Mouse (Mus musculus): Measurements from ENCODE around the gene Mansc4.

The Mansc4 gene

DNA sequence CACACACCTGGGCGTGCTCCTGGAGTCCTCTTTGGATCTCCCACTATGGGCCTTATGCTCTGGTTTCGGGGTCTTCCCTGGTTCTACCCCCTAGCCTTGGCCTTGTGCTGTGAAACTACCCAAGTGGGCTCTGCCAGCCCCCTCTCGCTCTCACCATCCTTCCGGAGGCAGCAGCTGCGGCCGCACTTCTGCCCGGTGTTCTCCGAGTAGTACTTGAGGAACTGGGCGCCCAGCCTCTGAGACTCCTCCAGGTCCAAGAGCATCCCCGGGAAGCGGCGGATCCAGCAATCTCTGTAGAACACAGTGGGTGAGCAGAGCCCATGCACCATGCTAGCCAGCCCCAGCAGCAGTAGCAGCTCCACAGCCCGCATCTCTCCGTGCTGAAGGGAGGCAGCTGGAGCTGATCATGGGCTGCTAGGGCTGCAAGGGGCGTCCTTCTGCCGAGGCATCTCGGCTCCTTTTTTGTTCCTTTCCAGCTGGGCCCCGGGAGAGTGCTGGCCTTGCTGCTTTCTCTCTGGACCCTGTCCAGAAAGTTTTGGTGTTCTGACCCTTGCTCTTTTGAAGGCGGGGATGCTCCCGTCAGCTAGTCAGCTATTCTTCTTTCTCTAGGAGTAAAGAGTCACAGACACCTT lies at the start of gene Mansc4:
Gene Mansc4, minus strand, starts transcription at position 439 of the 632 bp plus-strand sequence.
- DNase-seq, result peak; percentile 30

DNA sequence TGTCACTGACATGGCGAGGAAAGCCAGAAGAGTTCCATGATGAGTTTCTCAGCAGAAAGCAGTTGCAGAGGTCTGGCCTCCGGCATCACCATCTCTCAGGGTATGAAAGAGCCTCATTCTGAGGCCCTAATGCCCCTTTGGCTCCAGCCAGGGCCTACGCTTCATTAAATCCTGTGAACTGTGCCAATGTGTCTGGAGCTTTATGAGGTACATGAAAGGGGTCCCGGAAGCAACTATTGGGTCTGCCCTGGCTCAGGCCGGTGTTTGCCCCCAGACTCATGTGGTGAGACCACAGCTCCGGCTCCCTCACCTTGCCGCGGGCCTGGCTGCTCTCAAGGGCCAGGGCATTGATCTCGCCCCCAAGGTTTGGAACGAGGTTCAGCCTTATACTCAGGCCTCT lies 40.4 kb upstream of the Mansc4 start:
- DNase-seq, result no peak

- DNase-seq, result no peak
These were observed 34.5 kb upstream of the Mansc4 start for GRCm38 (mm10) chr6:147121320-147121719.

DNA sequence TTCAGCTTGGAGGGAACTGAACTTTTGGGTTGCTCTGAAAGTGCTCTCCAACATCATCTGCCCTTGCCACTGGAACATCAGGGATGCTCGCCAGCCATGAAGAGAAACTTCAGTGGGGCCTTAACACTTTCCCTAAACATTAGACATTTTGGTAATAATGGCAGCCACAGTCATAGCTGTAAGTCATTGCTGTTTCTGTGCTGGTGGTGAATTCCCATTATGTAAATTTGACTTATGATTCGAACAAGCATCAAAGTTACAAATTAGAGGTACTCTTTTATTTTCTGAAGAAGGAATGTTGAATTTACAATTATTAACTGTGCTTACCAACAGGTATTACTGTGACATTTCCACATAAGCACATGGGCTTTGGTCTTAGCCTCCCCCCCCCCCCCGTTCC lies 31.4 kb upstream of the Mansc4 start:
- no peak for DNase-seq

GRCm38 (mm10) chr6:147117764-147118163 lies 30.9 kb upstream of the Mansc4 start:
- DNase-seq, result no peak

GRCm38 (mm10) chr6:147116579-147116978 lies 29.7 kb upstream of the Mansc4 start:
- peak; percentile 94 for DNase-seq

DNA sequence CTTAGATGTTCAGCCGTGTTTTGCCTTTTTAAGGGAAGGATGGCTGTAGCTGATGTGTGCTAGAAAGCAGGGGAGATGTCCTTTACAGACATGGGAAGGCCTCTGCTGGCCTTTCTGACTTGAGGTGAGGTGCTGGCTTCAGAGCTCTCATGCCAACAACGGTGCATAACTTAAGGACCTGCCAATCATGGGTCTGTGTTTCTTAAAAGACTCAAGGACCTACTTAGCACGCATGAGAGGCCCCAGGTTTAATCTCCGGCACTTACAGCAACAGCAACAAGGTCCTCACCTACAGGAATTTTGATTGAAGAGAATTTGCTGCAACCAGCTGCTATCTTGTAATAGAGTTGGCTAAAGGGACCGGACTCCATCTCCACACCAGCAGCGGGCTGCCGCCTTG lies 22.5 kb upstream of the Mansc4 start:
- peak; percentile 78 for DNase-seq

DNA sequence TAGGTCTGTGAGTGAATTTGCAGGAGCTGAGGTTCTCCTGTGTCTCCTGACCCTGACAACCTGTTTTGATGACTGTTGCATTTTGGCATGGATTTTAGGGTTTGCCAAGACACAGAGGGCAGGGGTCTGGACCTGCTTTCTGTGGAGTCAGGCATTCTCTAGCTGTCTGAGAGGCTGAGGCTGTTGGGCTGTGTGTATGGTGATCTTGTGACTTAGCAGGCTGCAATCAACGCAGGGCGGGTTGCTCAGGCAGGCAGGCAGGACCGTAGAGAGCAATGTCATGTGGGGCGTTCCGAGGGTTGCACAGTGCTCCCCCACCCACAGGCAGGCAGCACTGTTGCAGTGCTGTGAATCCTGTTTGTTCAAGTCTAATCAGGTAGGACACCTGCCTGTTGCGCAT lies 19.9 kb upstream of the Mansc4 start:
- no peak for DNase-seq

DNA sequence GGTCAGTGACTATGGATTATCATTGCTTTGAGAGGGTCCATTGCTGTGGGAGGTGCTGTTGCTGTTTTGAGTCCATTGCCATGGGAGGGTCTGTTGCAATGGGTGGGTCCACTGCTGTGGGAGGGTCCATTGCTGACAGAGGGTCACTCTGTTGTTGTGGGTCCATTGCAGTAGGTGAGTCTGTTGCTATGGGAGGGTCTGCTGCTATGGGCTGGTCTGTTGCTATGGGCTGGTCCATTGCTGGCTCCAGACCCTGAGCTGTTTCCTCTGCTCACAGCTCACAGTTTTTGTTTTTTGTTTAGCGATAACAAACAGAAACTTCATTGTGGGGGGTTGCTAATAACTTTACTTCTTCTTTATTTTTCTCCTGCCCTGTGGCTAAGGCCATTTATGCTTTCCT lies 18.7 kb upstream of the Mansc4 start:
- no peak for DNase-seq

GRCm38 (mm10) chr6:147102293-147102692 lies 15.5 kb upstream of the Mansc4 start:
- no peak for DNase-seq

DNA sequence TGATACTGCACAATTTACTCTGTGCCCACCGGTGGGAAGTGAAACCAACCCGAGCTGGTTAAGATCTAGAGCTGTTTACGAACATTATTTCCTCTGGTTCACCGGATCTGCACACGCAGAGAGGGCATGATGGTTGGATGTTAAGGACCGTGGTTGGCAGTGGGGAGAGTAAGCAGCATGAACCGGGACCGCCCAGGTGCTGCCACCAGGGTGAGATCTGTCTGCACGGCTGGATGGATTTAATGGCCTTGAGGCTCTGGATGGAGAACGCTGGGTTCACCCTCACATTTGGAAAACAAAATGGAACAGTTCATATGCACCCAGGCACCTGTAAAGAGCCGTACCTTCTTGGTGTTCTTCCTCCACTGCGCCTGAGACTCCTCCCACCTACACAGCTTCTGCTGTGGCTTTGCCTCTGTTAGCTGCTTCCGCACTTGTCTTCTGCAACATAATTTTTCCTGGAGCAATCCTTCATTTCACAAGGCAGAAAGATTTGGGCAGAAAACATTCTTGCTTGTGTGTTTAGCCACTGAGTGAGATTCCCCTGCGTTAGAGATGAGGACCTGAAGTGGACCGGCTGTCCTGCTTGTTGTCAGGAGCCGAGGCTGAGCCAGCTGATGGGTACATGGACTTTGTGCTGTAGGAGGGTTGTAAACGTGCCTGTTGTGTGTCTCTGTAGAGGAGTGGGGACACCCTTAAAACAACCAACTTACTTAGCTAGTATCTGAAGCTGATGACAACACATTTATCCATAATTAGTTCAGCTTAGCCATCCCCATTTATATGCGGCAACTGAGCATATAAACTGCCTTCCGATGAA lies 12.8 kb upstream of the Mansc4 start:
- DNase-seq, result peak; percentile 32

- DNase-seq, result no peak
These were observed 10.6 kb upstream of the Mansc4 start for GRCm38 (mm10) chr6:147097346-147097929.

DNA sequence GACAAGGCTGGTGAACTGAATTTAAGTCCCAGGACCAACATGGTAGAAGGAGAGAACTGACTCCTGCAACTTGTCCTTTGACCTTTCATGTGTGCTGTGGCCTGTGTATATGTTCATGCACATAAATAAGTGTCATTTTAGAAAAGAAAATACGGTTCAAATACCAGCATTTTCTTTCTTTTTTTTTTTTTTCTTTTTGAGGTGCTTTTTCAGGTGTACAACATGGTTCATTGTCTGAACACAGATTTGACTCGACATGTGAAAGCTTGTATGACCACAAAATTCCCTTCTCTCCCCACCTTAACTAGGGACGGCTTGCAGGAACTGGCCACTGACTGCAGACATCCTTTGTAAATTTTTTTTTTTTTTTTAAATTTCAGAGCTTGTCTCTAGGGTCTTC lies 10.1 kb upstream of the Mansc4 start:
- no peak for DNase-seq

DNA sequence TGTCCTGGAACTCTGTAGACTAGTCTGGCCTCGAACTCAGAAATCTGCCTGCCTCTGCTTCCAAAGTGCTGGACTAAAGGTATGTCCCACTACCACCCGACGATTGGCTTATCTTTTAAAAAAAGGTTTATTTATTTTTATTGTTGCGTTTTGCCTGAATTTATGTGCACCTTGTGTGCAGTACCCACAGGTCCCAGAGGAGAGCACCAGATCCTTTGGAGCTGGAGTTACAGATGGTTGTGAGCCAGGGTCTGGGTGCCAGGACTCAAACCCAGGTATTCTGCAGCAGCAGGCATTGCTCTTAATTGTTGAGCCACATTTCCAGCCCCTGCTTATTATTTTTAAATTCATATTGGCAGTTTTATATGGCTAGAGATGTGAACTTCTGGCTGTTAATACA lies 9.3 kb upstream of the Mansc4 start:
- DNase-seq, result no peak

DNA sequence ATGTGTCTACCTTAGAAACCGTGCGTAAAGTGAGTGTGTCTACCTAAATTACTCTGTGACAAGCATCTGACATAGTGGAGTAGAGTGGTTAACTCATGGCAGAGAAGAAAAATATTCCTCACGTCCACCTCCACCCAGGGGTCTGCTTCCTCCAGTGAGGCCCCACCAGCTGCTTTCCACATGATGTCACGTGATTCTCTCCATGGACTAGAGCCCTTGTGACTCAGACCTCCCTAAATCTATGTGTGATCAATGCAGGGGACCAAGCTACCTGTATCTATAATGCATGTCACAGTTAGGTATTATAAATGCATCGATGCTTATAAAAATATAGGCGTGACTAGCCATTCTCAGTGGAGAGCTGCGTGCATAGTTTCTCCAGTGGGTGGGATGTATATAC lies 7.9 kb upstream of the Mansc4 start:
- DNase-seq, result no peak

GRCm38 (mm10) chr6:147092136-147092535 lies 5.3 kb upstream of the Mansc4 start:
- DNase-seq, result peak; percentile 38

DNA sequence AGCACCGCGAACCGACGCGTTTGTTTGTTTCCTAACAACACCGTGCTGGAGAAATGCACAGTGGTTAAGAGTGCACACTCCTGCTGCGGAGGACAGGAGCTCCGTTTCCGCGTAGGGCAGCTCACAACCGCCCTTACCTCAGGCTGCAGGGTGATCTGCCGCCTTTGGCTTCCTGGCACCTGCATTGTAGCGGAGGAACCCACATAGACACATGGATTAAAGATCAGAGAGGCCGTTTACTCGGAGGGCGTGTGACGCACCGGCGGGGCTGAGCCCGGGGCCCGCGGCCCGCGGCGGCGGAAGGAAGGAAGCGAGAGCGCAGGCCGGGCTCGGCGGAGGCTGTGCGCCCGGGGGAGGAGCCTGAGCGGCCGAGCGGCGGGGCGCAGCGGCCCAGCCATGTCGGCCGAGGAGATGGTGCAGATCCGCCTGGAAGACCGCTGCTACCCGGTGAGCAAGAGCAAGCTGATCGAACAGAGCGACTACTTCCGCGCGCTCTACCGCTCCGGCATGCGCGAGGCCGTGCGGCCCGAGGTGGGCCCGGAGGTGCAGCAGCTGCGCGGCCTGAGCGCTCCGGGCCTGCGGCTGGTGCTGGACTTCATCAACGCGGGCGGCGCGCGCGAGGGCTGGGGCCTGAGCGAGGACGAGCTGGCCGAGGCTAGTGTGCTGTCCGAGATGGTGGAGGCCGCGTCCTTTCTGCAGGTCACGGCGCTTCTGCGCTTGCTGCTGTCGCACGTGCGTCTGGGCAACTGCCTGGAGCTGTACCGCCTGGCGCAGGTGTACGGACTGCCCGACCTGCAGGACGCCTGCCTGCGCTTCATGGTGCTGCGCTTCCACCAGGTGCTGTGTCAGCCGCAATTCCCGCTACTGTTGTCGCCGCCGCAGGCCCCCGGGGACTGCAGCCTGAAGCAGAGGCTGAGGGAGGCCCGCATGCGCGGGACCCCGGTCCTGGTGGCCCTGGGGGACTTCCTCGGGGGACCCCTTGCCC lies 4.6 kb upstream of the Mansc4 start, which contains the start of gene Klhl42:
Gene Klhl42, plus strand, starts transcription at position 244 of the 985 bp plus-strand sequence.
- DNase-seq, result peak; percentile 66

DNA sequence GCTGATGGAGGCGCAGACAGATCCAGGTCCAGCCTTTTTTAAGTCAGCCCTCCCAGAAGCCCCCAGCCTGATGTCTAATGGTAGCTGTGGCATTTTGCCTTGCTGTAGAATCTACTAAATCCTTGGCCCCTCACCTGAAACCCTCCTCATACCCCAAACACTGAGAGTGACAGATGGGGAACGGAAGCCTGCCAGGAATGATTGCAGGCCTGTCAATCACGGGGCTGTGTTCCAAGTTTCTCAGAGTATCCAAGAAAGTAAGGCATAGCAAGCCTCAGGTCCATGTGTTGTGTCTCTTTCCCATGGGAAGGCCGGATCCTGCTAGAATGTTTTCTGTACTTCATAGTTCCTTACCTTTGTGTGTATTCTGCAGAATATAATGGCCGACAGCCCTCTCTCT lies 3.4 kb upstream of the Mansc4 start:
- no peak for DNase-seq

GRCm38 (mm10) chr6:147088517-147088916 lies 1.7 kb upstream of the Mansc4 start:
- DNase-seq, result no peak

GRCm38 (mm10) chr6:147087736-147088135 lies 904 bp upstream of the Mansc4 start:
- DNase-seq, result no peak

DNA sequence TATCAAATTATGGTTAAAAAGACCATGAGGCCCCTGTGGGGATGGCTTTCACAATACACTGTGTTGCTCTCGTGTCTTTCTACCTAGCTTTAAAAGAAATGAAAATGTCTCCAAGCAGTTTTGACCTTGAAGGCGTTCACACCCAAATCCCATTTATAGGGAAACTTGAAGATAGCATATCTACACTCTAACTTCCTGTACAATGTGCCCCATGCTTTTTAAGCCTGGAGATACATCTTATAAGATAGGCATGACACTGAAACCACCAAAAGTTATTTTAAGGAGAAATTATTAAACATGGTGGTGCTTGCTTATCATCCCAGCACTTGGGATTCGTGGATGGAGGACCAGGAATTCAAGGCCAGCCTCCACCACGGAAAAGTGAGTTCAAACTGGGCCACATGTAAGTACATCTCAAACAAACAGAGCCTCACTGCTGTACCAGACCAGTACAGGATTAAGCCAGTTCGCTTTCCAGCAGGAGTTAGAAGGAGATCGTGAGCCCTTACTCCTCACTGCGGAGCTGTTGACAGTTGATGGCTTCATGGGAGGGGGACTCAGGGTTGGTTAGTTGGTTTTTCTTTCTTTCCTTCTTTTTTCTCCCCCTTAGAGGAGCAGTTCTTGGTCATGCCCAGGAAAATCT lies 1.3 kb downstream of the Mansc4 start:
- DNase-seq, result no peak

GRCm38 (mm10) chr6:147079919-147080318 lies 6.9 kb downstream of the Mansc4 start:
- no peak for DNase-seq

Data from lung, postnatal 36 days (tissue).